Mouse (Mus musculus) liver, embryonic 11.5 days (tissue): ENCODE results near the gene Dstn. TPM values are rescaled to one million over a fixed set of nuclear protein-coding genes. Genes with fewer than 3 reads are reported as not detected.

ENCODE experiments used
- ATAC-seq: fragments of 200-750 bp; cut with Nextera tagmentation; replicated peaks from 2 replicates; pipeline ENCODE4 v1.8.0; 2017; ENCODE audit warnings: moderate number of reproducible peaks, mild to moderate bottlenecking, moderate TSS enrichment, moderate library complexity; ENCODE audit not compliant: low FRiP score
- DNase-seq: peaks from one replicate; pipeline ENCODE4 v3.0.0-alpha.2; 2017; ENCODE audit warnings: low spot score
- H3K27ac ChIP-seq: fragments of 300-500 bp; sonication (generic); 2 replicates; pipeline ENCODE4 v1.5.1; 2014; ENCODE audit warnings: mild to moderate bottlenecking, low read depth, low read length, control low read depth
- H3K27me3 ChIP-seq: fragments of 300-500 bp; sonication (generic); replicated peaks from 2 replicates; pipeline ENCODE4 v1.6.1; 2014; ENCODE audit warnings: low read length, mixed read lengths; ENCODE audit not compliant: control insufficient read depth, insufficient read depth
- H3K36me3 ChIP-seq: fragments of 300-500 bp; sonication (generic); 2 replicates; pipeline ENCODE4 v1.6.1; 2014; ENCODE audit warnings: mild to moderate bottlenecking, low read length, moderate library complexity, mixed read lengths; ENCODE audit not compliant: control insufficient read depth, insufficient read depth
- H3K4me1 ChIP-seq: fragments of 300-500 bp; sonication (generic); replicated peaks from 2 replicates; pipeline ENCODE4 v1.6.1; 2014; ENCODE audit warnings: low read length, mixed read lengths; ENCODE audit not compliant: control insufficient read depth, insufficient read depth
- H3K4me2 ChIP-seq: fragments of 300-500 bp; sonication (generic); 2 replicates; pipeline ENCODE4 v1.6.1; 2014; ENCODE audit warnings: mild to moderate bottlenecking, control low read depth, moderate library complexity
- H3K4me3 ChIP-seq: fragments of 300-500 bp; sonication (generic); 2 replicates; pipeline ENCODE4 v1.5.1; 2014; ENCODE audit warnings: low read depth, low read length, control low read depth
- H3K9ac ChIP-seq: fragments of 300-500 bp; sonication (generic); 2 replicates; pipeline ENCODE4 v1.6.1; 2014; ENCODE audit warnings: low read depth, low read length, control low read depth
- H3K9me3 ChIP-seq: fragments of 300-500 bp; sonication (generic); 2 replicates; pipeline ENCODE4 v1.6.1; 2016; ENCODE audit warnings: low read length, inconsistent platforms, mixed read lengths; ENCODE audit not compliant: control insufficient read depth
- WGBS: fragments of 180-500 bp; shearing (Covaris S2); extraction: QIAGEN DNeasy Blood & Tissue Kit; methylation state at CpG from one replicate; pipeline ENCODE4 v1.1.7; 2014; 5-methylcytosine and 5-hydroxymethylcytosine counted together
- polyA plus RNA-seq: library from polyadenylated mRNA; unstranded; fragments of >200 nt; fragmentation: Nextera tagmentation; extraction: Ambion mirVana; gene quantifications from 2 replicates; pipeline ENCODE4 v1.2.1, GENCODE M21; 2014

Dstn gene
- polyA plus RNA-seq, 1 experiment from 2014 or later: 242 TPM

GRCm38 (mm10) chr2:143947981-143948380 lies 32.9 kb downstream of the Dstn start:
- H3K36me3 ChIP-seq: peaks cover 74% of the 10 kb centered on the region
- ATAC-seq: no peak

GRCm38 (mm10) chr2:143948416-143948815 lies 33.3 kb downstream of the Dstn start:
- DNase-seq: no peak
- no peak overlapping the region for H3K4me2 ChIP-seq
- WGBS: 85% methylated on average over 4 of the region's 4 CpGs
- no peak overlapping the region for H3K4me3 ChIP-seq
- no peaks in the 10 kb centered on the region for H3K27me3 ChIP-seq
- peaks cover 78% of the 10 kb centered on the region for H3K36me3 ChIP-seq
- H3K9ac ChIP-seq: no peak overlapping the region
- no peak for ATAC-seq
- no peaks in the 10 kb centered on the region for H3K4me1 ChIP-seq
- no peaks in the 10 kb centered on the region for H3K9me3 ChIP-seq
- no peak overlapping the region for H3K27ac ChIP-seq

More at GRCm38 (mm10) chr2:143947981-143948380, 32.9 kb downstream of the Dstn start:
- Histone ChIP-seq H3K27ac (no peak overlapping the region), H3K4me1 (no peaks in the 10 kb centered on the region), H3K4me3 (no peak overlapping the region), H3K9me3 (no peaks in the 10 kb centered on the region), H3K27me3 (no peaks in the 10 kb centered on the region), H3K4me2 (no peak overlapping the region), H3K9ac (no peak overlapping the region)
- no peak for DNase-seq
- 80% methylated on average over 3 of the region's 3 CpGs for WGBS

GRCm38 (mm10) chr2:143949217-143949616 lies 34.1 kb downstream of the Dstn start:
- ATAC-seq (no peak), DNase-seq (no peak)
- WGBS: 96% methylated on average over 6 of the region's 6 CpGs
- H3K4me2 ChIP-seq: no peak overlapping the region
- H3K27me3 ChIP-seq: no peaks in the 10 kb centered on the region
- no peak overlapping the region for H3K27ac ChIP-seq
- H3K9me3 ChIP-seq: no peaks in the 10 kb centered on the region
- H3K9ac ChIP-seq: no peak overlapping the region
- H3K4me3 ChIP-seq: no peak overlapping the region
- H3K4me1 ChIP-seq: no peaks in the 10 kb centered on the region
- H3K36me3 ChIP-seq: peaks cover 82% of the 10 kb centered on the region

GRCm38 (mm10) chr2:143950290-143951027 lies 35.3 kb downstream of the Dstn start:
- H3K27ac ChIP-seq: no peak overlapping the region
- H3K27me3 ChIP-seq: no peaks in the 10 kb centered on the region
- no peaks in the 10 kb centered on the region for H3K9me3 ChIP-seq
- ATAC-seq: no peak
- peaks cover 84% of the 10 kb centered on the region for H3K36me3 ChIP-seq
- 81% methylated on average over 5 of the region's 5 CpGs for WGBS
- H3K4me3 ChIP-seq: no peak overlapping the region
- DNase-seq: no peak
- no peak overlapping the region for H3K4me2 ChIP-seq
- no peak overlapping the region for H3K9ac ChIP-seq
- no peaks in the 10 kb centered on the region for H3K4me1 ChIP-seq

GRCm38 (mm10) chr2:143951028-143951420 lies 35.9 kb downstream of the Dstn start:
- Histone ChIP-seq H3K27ac (no peak overlapping the region), H3K36me3 (peaks cover 86% of the 10 kb centered on the region), H3K4me3 (no peak overlapping the region), H3K9me3 (no peaks in the 10 kb centered on the region), H3K4me1 (no peaks in the 10 kb centered on the region), H3K9ac (no peak overlapping the region), H3K4me2 (no peak overlapping the region), H3K27me3 (no peaks in the 10 kb centered on the region)
- WGBS: 93% methylated on average over 1 of the region's 1 CpGs
- DNase-seq (no peak), ATAC-seq (no peak)

GRCm38 (mm10) chr2:143951546-143952315 lies 36.6 kb downstream of the Dstn start:
- DNase-seq (no peak), ATAC-seq (no peak; the same call in 1 of the 2 replicates)
- Histone ChIP-seq H3K4me2 (no peak overlapping the region), H3K27ac (no peak overlapping the region), H3K4me1 (no peaks in the 10 kb centered on the region), H3K27me3 (no peaks in the 10 kb centered on the region), H3K36me3 (peaks cover 86% of the 10 kb centered on the region), H3K9me3 (no peaks in the 10 kb centered on the region), H3K4me3 (no peak overlapping the region), H3K9ac (no peak overlapping the region)
- 80% methylated on average over 5 of the region's 5 CpGs for WGBS

- Histone ChIP-seq H3K4me1 (no peaks in the 10 kb centered on the region), H3K27me3 (no peaks in the 10 kb centered on the region), H3K27ac (no peak overlapping the region), H3K9ac (no peak overlapping the region), H3K9me3 (no peaks in the 10 kb centered on the region), H3K36me3 (peaks cover 78% of the 10 kb centered on the region), H3K4me3 (no peak overlapping the region), H3K4me2 (no peak overlapping the region)
- ATAC-seq (no peak), DNase-seq (no peak)
- 83% methylated on average over 4 of the region's 4 CpGs for WGBS
These were observed 38.8 kb downstream of the Dstn start for GRCm38 (mm10) chr2:143953944-143954343.

- 88% methylated on average over 4 of the region's 4 CpGs for WGBS
- H3K36me3 ChIP-seq: peaks cover 73% of the 10 kb centered on the region
- H3K27ac ChIP-seq: no peak overlapping the region
- no peak overlapping the region for H3K9ac ChIP-seq
- ATAC-seq: no peak
- no peak for DNase-seq
- H3K4me3 ChIP-seq: no peak overlapping the region
- no peaks in the 10 kb centered on the region for H3K9me3 ChIP-seq
- no peaks in the 10 kb centered on the region for H3K27me3 ChIP-seq
- H3K4me1 ChIP-seq: no peaks in the 10 kb centered on the region
- H3K4me2 ChIP-seq: no peak overlapping the region
These were observed 39.9 kb downstream of the Dstn start for GRCm38 (mm10) chr2:143955004-143955403.
